Mouse (Mus musculus) intestine, embryonic 14.5 days (tissue): ENCODE results near the gene Tbc1d10a. TPM values are rescaled to one million over a fixed set of nuclear protein-coding genes. Genes with fewer than 3 reads are reported as not detected.
A peak's percentile ranks its signal among the peaks of the same experiment; 100 is the strongest.

Experiments
- ATAC-seq: fragments of 200-750 bp; cut with Nextera tagmentation; replicated peaks from 2 replicates; pipeline ENCODE4 v1.8.0; 2017; ENCODE audit warnings: low read depth, moderate number of reproducible peaks, moderate TSS enrichment, moderate library complexity; ENCODE audit not compliant: low FRiP score, low TSS enrichment
- DNase-seq: peaks from one replicate; pipeline ENCODE4 v3.0.0-alpha.2; 2018; ENCODE audit warnings: low spot score
- H3K27ac ChIP-seq: fragments of 300-500 bp; sonication (generic); 2 replicates; pipeline ENCODE4 v1.5.1; 2014; ENCODE audit warnings: low read depth, mild to moderate bottlenecking, control low read depth
- H3K27me3 ChIP-seq: fragments of 300-500 bp; sonication (generic); replicated peaks from 2 replicates; pipeline ENCODE4 v1.6.1; 2014; ENCODE audit warnings: low read length, control low read depth; ENCODE audit not compliant: control insufficient read depth, insufficient read depth
- H3K36me3 ChIP-seq: fragments of 300-500 bp; sonication (generic); 2 replicates; pipeline ENCODE4 v1.6.1; 2014; ENCODE audit warnings: low read length, control low read depth; ENCODE audit not compliant: control insufficient read depth, insufficient read depth
- H3K4me1 ChIP-seq: fragments of 300-500 bp; sonication (generic); replicated peaks from 2 replicates; pipeline ENCODE4 v1.6.1; 2014; ENCODE audit warnings: low read length, control low read depth, mixed read lengths; ENCODE audit not compliant: control insufficient read depth, insufficient read depth
- H3K4me2 ChIP-seq: fragments of 300-500 bp; sonication (generic); 2 replicates; pipeline ENCODE4 v1.6.1; 2014; ENCODE audit warnings: low read length
- H3K4me3 ChIP-seq: fragments of 300-500 bp; sonication (generic); 2 replicates; pipeline ENCODE4 v1.5.1; 2014; ENCODE audit warnings: low read depth, low read length, control low read depth, mixed read lengths
- H3K9ac ChIP-seq: fragments of 300-500 bp; sonication (generic); 2 replicates; pipeline ENCODE4 v1.6.1; 2014; ENCODE audit warnings: mild to moderate bottlenecking, low read length
- H3K9me3 ChIP-seq: fragments of 300-500 bp; sonication (generic); 2 replicates; pipeline ENCODE4 v1.6.1; 2016; ENCODE audit warnings: low read length, control low read depth; ENCODE audit not compliant: control insufficient read depth
- WGBS: fragments of 180-500 bp; shearing (Covaris S2); extraction: QIAGEN DNeasy Blood & Tissue Kit; methylation state at CpG from one replicate; pipeline ENCODE4 v1.1.7; 2014; 5-methylcytosine and 5-hydroxymethylcytosine counted together
- polyA plus RNA-seq: library from polyadenylated mRNA; unstranded; fragments of >200 nt; fragmentation: Nextera tagmentation; extraction: Ambion mirVana; gene quantifications from 2 replicates; pipeline ENCODE4 v1.2.1, GENCODE M21; 2014

Tbc1d10a gene
- polyA plus RNA-seq, 1 experiment from 2014 or later = 20.1 TPM

DNA sequence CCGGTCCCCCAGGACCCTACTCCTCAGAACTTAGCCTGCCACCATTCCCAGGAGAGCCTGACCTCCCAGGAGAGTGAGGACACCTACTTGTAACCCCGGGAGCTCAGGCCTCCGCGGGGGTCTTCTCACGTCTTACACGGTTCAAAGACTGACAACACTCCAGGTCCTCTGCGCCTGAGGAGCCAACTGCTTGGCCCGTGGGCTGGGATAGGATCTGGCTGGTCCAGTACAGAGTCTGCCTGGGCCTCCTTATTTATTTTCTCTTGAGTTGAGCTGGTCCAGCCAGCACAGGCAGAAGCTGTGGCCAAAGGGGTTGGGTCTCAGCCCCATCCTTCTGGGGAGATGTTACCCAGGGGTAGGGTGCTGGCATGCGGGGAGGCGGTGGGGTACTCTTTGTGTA lies 28.5 kb downstream of the Tbc1d10a start:
- Histone ChIP-seq H3K9me3 (0 out of 2 replicates have a peak, but pooled peaks cover 3% of the 10 kb centered on the region), H3K9ac (no peak overlapping the region), H3K4me3 (no peak overlapping the region), H3K27me3 (peaks cover 10% of the 10 kb centered on the region; the same call in 1 of the 2 replicates), H3K4me1 (peaks cover 3% of the 10 kb centered on the region; the same call in 1 of the 2 replicates), H3K27ac (no peak overlapping the region), H3K4me2 (no peak overlapping the region), H3K36me3 (peaks cover 30% of the 10 kb centered on the region)
- WGBS = 82% methylated on average over 10 of the region's 10 CpGs
- ATAC-seq = no peak
- no peak for DNase-seq

DNA sequence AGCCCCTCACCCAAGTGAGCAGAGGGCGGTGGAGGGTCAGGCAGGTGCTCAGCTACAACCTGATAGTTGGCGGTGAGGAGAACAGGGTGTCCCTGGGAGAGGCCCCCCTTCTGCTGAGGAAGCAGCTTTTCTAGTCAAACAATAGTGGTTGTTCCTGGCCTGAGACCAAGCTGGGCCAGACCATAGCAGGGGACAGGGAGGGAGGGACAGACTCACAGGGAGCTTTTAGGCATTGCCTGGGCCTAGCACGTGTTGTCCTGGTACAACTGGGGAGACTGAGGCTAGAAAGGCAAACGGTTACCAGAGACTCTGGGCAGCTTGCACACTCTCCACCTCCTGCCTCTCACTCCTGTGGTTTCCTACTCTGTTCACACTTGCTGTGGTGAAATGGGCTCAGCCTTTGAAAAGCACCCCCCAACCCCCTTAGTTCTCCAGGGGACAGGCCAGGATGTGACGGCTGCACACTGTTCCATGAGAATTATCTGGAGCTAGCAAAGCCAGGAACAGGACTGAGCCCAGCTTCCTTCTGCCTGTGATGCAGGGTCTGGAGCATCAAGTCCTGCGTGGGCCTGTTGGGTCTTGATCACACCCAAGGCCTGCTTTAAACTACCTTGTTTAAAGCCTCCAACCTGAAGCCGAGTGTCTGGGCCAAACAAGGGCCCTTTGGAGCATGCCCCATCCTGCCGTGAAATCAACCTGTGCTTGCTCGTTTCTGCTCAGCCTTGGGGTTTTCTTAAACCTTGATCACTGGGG lies 29.8 kb downstream of the Tbc1d10a start:
- Histone ChIP-seq H3K4me3 (no peak overlapping the region), H3K9me3 (0 out of 2 replicates have a peak, but pooled peaks cover 3% of the 10 kb centered on the region), H3K9ac (no peak overlapping the region), H3K36me3 (peaks cover 19% of the 10 kb centered on the region), H3K4me2 (no peak overlapping the region), H3K27me3 (peaks cover 10% of the 10 kb centered on the region; the same call in 1 of the 2 replicates), H3K4me1 (peaks cover 3% of the 10 kb centered on the region; the same call in 1 of the 2 replicates), H3K27ac (no peak overlapping the region)
- ATAC-seq (no peak), DNase-seq (no peak)
- 86% methylated on average over 9 of the region's 9 CpGs for WGBS

DNA sequence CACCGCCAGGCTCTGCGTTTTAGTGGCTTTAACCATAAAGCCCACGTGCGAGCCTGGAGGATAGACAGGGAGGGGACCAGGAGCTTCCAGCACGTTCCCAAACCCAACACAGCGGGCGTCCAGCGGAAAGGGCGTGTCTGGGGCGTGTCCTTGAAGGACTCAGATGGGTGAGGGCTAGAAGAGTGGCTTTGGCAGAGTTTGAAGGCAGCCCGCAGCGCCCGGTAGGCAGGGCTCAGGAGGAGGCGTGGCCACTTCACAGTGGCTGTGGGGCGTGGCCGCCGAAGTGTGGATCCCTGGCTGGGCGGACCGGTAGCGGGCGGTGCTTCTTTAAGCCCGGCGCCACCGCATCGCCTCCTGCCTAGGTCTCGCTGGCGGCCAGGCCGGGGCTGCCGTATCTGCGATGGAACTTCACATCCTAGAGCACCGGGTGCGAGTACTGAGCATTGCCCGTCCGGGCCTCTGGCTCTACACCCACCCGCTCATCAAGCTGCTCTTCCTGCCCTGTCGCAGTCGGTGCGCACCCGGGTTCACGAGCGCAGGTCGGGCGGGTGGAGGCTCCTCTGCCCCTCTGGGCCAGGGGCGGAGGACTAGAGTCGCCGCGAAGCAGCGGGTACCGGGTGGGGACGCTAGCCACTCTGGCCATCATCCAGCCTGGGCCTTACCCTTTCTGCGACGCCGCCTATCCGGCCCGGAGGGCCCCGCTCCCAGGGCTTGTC lies 31.5 kb downstream of the Tbc1d10a start, which contains the start of gene Castor1:
Castor1 (plus strand) TSS at position 312 of the 716 bp plus-strand sequence.
- no peak within 1 kb of the TSS; the same call in 1 of the 2 replicates for H3K9ac ChIP-seq
- peak; percentile 78 for DNase-seq
- peak within 1 kb of the TSS; percentile 29 for H3K4me3 ChIP-seq
- 2% methylated on average over 56 of the region's 56 CpGs for WGBS
- peak; percentile 85 for ATAC-seq
- H3K27me3 ChIP-seq = peaks cover 10% of the 10 kb centered on the region; the same call in 1 of the 2 replicates
- no peak within 1 kb of the TSS for H3K27ac ChIP-seq
- peaks cover 3% of the 10 kb centered on the region; the same call in 1 of the 2 replicates for H3K4me1 ChIP-seq
- peak within 1 kb of the TSS; percentile 58 for H3K4me2 ChIP-seq
- 0 out of 2 replicates have a peak, but pooled peaks cover 3% of the 10 kb centered on the region for H3K9me3 ChIP-seq
- peaks cover 15% of the 10 kb centered on the region for H3K36me3 ChIP-seq

DNA sequence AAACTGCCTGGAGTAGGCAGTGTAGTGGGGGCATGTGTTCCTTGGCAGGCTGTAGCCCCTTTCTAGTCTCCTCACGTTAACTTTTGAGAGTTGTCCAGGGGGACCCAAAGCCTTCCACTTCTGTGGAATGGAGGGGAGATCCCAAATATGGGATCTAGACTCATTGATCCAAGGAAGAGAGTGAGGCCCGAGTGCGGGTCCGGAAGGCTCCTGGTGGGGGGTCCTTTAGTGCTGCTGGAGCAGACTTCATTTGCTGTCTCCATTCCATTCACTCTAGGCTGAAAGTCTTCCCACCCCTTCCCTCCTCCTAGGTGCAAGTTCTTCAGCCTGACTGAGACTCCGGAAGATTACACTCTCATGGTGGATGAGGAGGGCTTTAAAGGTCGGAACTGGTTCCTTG lies 32.0 kb downstream of the Tbc1d10a start:
- Histone ChIP-seq H3K4me2 (peak overlapping the region; percentile 58), H3K4me1 (peaks cover 3% of the 10 kb centered on the region; the same call in 1 of the 2 replicates), H3K27me3 (peaks cover 10% of the 10 kb centered on the region; the same call in 1 of the 2 replicates), H3K27ac (no peak overlapping the region), H3K36me3 (peaks cover 15% of the 10 kb centered on the region), H3K9ac (no peak overlapping the region; the same call in 1 of the 2 replicates), H3K4me3 (peak overlapping the region; percentile 29), H3K9me3 (0 out of 2 replicates have a peak, but pooled peaks cover 3% of the 10 kb centered on the region)
- ATAC-seq = no peak
- WGBS = 9% methylated on average over 6 of the region's 6 CpGs
- DNase-seq = no peak

DNA sequence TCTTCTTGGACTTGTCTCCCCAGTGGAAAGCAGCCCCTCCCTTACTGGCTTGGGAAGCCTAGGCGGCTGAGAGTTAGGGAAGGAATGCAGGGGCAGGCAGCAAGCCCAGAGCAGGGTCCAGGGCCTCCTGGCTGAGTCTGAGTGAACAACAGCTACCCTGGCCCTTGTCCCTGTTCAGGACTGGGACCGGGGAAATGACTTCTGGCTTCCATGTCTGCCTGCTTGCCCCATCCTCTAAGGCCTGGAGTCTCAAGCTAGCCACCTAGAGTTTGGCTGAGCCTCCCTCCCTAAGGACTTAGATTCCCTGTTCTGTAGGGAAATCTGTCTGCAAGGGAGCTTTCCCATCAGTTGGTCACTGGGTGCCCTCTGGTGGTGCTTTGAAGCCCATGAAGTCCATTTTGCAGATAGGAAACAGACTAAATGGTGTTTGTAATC lies 32.7 kb downstream of the Tbc1d10a start:
- peaks cover 12% of the 10 kb centered on the region for H3K36me3 ChIP-seq
- ATAC-seq = no peak
- no peak overlapping the region for H3K9ac ChIP-seq
- peak; percentile 74 for DNase-seq
- H3K27ac ChIP-seq = no peak overlapping the region
- H3K27me3 ChIP-seq = peaks cover 10% of the 10 kb centered on the region; the same call in 1 of the 2 replicates
- peaks cover 3% of the 10 kb centered on the region; the same call in 1 of the 2 replicates for H3K4me1 ChIP-seq
- WGBS = 19% methylated on average over 2 of the region's 2 CpGs
- no peak overlapping the region for H3K4me2 ChIP-seq
- no peak overlapping the region for H3K4me3 ChIP-seq
- 0 out of 2 replicates have a peak, but pooled peaks cover 3% of the 10 kb centered on the region for H3K9me3 ChIP-seq

DNA sequence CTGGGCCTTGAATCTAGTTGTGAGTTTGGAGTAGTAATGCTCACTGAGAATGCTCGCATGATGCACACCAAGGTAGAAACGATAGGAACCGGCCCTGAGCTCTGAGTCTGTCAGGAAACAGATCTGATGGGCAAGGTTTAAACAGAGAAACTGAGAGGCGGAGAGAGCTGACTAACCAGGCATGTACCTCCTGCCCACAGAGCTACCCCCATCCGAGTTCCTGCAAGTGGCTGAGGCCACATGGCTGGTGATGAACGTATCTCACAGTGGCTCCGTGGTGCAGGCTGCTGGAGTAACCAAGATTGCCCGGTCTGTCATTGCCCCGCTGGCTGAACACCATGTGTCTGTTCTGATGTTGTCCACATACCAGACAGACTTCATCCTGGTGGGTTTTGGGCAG lies 33.3 kb downstream of the Tbc1d10a start:
- ATAC-seq (no peak), DNase-seq (no peak)
- Histone ChIP-seq H3K9ac (no peak overlapping the region), H3K4me2 (no peak overlapping the region), H3K36me3 (peaks cover 6% of the 10 kb centered on the region), H3K9me3 (0 out of 2 replicates have a peak, but pooled peaks cover 3% of the 10 kb centered on the region), H3K4me3 (no peak overlapping the region), H3K27ac (no peak overlapping the region), H3K27me3 (peaks cover 10% of the 10 kb centered on the region; the same call in 1 of the 2 replicates), H3K4me1 (peaks cover 3% of the 10 kb centered on the region; the same call in 1 of the 2 replicates)
- 61% methylated on average over 9 of the region's 9 CpGs for WGBS

DNA sequence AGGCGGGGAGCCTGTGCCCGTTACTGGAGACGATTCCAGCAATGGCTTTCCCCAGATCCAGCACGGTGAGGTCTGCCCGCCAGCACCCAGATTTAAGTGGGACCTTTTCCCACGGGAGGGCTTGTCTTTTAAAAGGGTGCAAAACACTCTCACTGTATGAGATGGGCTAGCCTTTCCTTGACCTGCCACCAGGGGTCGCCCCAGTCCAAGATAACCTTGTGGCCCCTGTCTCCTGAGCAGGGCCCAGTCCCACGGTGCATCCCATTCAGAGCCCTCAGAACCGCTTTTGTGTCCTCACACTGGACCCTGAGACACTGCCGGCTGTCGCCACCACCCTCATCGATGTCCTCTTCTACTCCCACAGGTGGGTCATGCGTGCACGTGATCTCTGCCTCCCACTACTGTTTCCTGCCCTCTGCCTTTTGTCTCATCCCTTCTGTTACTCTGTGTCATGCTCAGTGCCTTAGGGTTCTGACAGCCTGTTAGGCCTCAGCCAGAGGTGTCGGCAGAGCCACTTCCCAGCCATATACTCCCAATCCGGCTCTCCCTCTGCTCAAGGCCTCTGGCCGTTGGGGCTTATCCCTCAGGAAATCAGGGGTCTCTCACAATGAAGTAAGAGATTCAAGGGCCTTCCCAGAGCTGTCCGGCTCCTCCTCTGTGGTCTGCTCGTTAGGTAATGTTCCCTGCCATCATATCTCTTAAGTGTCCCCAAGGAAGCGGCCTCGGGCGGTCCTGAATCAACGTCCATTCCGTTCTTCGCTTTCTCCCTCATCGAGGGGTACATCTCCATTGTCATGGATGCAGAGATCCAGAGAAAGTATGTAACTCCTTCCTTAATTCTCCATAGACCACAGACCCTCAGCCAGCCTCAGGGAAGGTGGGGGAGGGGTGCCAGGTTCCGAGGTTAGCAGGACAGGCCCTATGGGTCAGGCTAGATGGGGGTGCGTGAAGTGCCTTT lies 34.1 kb downstream of the Tbc1d10a start:
- ATAC-seq (no peak; the same call in 1 of the 2 replicates), DNase-seq (peak; percentile 86)
- Histone ChIP-seq H3K27me3 (peaks cover 10% of the 10 kb centered on the region; the same call in 1 of the 2 replicates), H3K9me3 (0 out of 2 replicates have a peak, but pooled peaks cover 3% of the 10 kb centered on the region), H3K27ac (no peak overlapping the region), H3K36me3 (no peaks in the 10 kb centered on the region), H3K4me3 (no peak overlapping the region), H3K4me1 (peaks cover 3% of the 10 kb centered on the region; the same call in 1 of the 2 replicates), H3K9ac (no peak overlapping the region), H3K4me2 (no peak overlapping the region)
- 56% methylated on average over 28 of the region's 28 CpGs for WGBS
